Mouse (Mus musculus) testis, adult 2 months (tissue): Measurements from ENCODE around the gene Rspo1. TPM values are rescaled to one million over a fixed set of nuclear protein-coding genes. Genes with fewer than 3 reads are reported as not detected.
"Not testable (repeated sequence)": the region's sequence is repeated elsewhere in the genome, so short reads cannot be mapped to it uniquely, and the experiment has no call there.

Experiments used
- H3K27ac ChIP-seq: fragments of 200-500 bp; 2 replicates; pipeline ENCODE4 v1.5.1; 2012; ENCODE audit warnings: low read depth, low read length; ENCODE audit not compliant: control insufficient read depth, insufficient read depth
- H3K27me3 ChIP-seq: fragments of 200-500 bp; 2 replicates; pipeline ENCODE4 v1.6.1; 2012; ENCODE audit warnings: mild to moderate bottlenecking, low read length, moderate library complexity; ENCODE audit not compliant: control insufficient read depth, insufficient read depth
- H3K36me3 ChIP-seq: fragments of 200-500 bp; 2 replicates; pipeline ENCODE4 v1.6.1; 2012; ENCODE audit warnings: mild to moderate bottlenecking, low read length; ENCODE audit not compliant: control insufficient read depth, insufficient read depth
- H3K4me1 ChIP-seq: fragments of 200-500 bp; 2 replicates; pipeline ENCODE4 v1.6.1; 2012; ENCODE audit warnings: low read length; ENCODE audit not compliant: control insufficient read depth, insufficient read depth
- H3K4me3 ChIP-seq: fragments of 200-500 bp; 2 replicates; pipeline ENCODE4 v1.5.1; 2012; ENCODE audit warnings: low read depth, mild to moderate bottlenecking, low read length, moderate library complexity, mixed read lengths; ENCODE audit not compliant: control insufficient read depth
- CTCF ChIP-seq: fragments of 200-500 bp; IDR thresholded peaks from 2 replicates; pipeline ENCODE4 v1.5.1; 2012; ENCODE audit warnings: low read depth, mild to moderate bottlenecking, inconsistent platforms, low read length, moderate library complexity; ENCODE audit not compliant: control insufficient read depth, insufficient read depth, insufficient replicate concordance
- POLR2A ChIP-seq: fragments of 200-500 bp; IDR thresholded peaks from 2 replicates; pipeline ENCODE4 v1.6.1; 2012; ENCODE audit warnings: low read depth, mild to moderate bottlenecking, inconsistent platforms, low read length, moderate library complexity; ENCODE audit not compliant: control insufficient read depth
- polyA plus RNA-seq: library from polyadenylated mRNA; depleted of rRNA; stranded (reverse); fragments of >200 nt; gene quantifications from 2 replicates; pipeline ENCODE4 v1.2.3, GENCODE M21; 2012; rRNA removed

The Rspo1 gene
- polyA plus RNA-seq = 1.1 and 1.7 TPM in 2 replicates

GRCm38 (mm10) chr4:124985671-124986602 is at the start of gene Rspo1:
Gene Rspo1 (plus strand): TSS chr4:124986430.
- TF ChIP-seq CTCF (no peak), POLR2A (no peak)
- no peaks in the 10 kb centered on the region for H3K36me3 ChIP-seq
- peaks cover 13% of the 10 kb centered on the region for H3K4me1 ChIP-seq
- H3K4me3 ChIP-seq = peak within 1 kb of the TSS; percentile 41
- H3K27ac ChIP-seq = no peak within 1 kb of the TSS
- H3K27me3 ChIP-seq = no peaks in the 10 kb centered on the region; the same call in none of the 2 replicates

DNA sequence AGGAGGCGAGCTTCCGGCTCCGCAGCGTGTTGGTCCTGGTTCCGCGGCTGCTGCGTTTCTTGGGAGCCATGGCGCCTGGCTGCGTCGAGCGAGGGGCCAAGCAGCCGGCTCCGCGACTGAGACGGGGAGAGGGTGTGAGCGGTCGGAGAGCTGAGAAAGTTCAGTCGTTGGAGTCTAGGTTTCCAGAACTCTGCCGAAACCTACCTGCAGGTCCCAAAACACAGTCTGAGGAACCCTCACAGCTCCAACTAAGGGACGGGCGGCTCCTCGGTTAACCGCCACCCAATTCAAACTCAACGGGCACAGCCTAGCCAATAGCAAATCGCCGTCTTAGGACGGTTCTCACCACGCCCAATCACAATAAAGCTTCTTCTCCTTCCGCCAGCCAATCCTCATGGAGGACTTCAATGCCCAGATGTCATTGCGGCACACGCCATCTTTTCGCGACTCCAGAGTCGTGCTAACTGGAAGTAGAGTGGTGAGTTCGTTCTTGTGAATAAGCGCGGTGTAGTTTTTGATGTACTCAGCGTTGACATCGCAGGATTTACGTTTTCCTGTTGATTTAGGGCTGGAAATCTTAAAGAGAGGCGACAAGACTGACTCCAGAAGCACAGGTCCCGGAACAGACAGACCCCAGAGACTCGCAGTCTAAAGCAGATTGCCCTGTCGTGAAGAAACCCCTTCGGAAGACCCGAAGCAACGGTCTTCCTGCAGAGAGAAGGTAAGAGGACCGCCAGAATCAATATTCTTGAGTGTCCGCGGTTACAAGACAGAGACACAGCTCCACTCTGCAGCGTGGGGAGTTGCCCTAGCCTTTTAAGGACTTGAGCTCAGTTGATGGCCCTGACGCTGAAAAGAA is 49.4 kb upstream of the Rspo1 start, which contains the start of gene 9930104L06Rik:
9930104L06Rik (plus strand) TSS at position 436 of the 859 bp plus-strand sequence.
- H3K4me3 ChIP-seq = peak within 1 kb of the TSS; percentile 100
- H3K27me3 ChIP-seq = no peaks in the 10 kb centered on the region
- H3K27ac ChIP-seq = peak within 1 kb of the TSS; percentile 99
- H3K36me3 ChIP-seq = peaks cover 5% of the 10 kb centered on the region
- TF ChIP-seq POLR2A (peak; percentile 89), CTCF (no peak)
- peaks cover 3% of the 10 kb centered on the region for H3K4me1 ChIP-seq

- not testable (repeated sequence) for H3K4me3 ChIP-seq, H3K27ac ChIP-seq, H3K27me3 ChIP-seq, H3K4me1 ChIP-seq, H3K36me3 ChIP-seq
Measured at GRCm38 (mm10) chr4:124939211-124939610, 47.0 kb upstream of the Rspo1 start, which contains the start of gene Cdca8. Gene Cdca8 (minus strand): TSS chr4:124939311.

DNA sequence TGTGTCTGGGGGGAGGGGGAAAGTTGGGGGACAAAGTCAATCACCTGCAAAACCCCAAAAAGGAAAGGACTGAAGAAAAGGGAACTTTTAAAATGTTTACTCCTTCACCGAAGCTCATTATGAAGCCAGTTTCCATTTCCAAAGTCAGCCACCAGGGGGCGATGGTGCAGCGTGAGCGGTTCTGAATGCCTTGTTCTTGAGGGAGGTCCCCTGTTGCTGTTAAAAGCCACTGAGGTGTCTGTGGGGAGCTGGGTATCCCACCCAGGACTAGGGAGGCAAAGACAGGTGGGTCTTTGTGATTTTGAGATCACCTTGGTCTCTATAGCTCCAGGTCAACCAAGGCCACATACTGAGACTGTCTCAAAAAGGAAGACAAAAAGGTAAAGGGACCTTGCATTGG is 43.2 kb upstream of the Rspo1 start:
- peaks cover 5% of the 10 kb centered on the region for H3K36me3 ChIP-seq
- TF ChIP-seq CTCF (peak; percentile 85; the same call in 1 of the 2 replicates), POLR2A (no peak)
- H3K27ac ChIP-seq = no peak overlapping the region
- no peak overlapping the region for H3K4me3 ChIP-seq
- no peaks in the 10 kb centered on the region for H3K27me3 ChIP-seq
- no peaks in the 10 kb centered on the region for H3K4me1 ChIP-seq

DNA sequence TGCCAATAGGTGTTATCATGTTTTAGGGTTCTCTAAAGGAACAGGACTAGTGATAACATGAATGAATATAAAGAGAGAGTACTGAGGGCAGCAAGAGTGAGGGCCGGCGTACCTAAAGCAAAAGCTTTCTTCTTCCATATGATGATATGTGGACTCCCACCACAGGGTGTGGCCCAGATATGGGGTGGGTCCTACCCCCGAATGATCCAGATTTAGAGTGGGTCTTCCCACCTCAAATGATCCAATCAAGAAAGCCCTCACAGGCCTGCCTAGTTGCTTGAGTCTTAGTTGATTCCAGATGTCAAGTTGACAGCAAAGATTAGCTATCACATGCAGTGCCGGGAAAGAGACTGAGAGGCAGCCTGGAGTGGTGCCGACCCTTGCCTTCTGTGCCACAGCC is 42.4 kb upstream of the Rspo1 start:
- Histone ChIP-seq H3K27ac (no peak overlapping the region), H3K4me3 (no peak overlapping the region), H3K27me3 (no peaks in the 10 kb centered on the region), H3K36me3 (peaks cover 4% of the 10 kb centered on the region), H3K4me1 (no peaks in the 10 kb centered on the region)
- no peak for TF ChIP-seq POLR2A
- TF ChIP-seq CTCF = no peak

- Histone ChIP-seq H3K4me3 (no peak overlapping the region), H3K4me1 (no peaks in the 10 kb centered on the region), H3K27ac (no peak overlapping the region), H3K36me3 (peaks cover 2% of the 10 kb centered on the region; the same call in 1 of the 2 replicates), H3K27me3 (no peaks in the 10 kb centered on the region)
- TF ChIP-seq POLR2A (no peak), CTCF (no peak)
Measured at GRCm38 (mm10) chr4:124944961-124945360, 41.3 kb upstream of the Rspo1 start.

- Histone ChIP-seq H3K4me1 (no peaks in the 10 kb centered on the region), H3K36me3 (no peaks in the 10 kb centered on the region), H3K4me3 (no peak overlapping the region), H3K27me3 (no peaks in the 10 kb centered on the region), H3K27ac (no peak overlapping the region)
- TF ChIP-seq CTCF = no peak
- no peak for TF ChIP-seq POLR2A
Measured at GRCm38 (mm10) chr4:124949488-124949887, 36.7 kb upstream of the Rspo1 start.
